18 mouse cellular contexts compared by ENCODE assay signal in the genomic region with DNA sequence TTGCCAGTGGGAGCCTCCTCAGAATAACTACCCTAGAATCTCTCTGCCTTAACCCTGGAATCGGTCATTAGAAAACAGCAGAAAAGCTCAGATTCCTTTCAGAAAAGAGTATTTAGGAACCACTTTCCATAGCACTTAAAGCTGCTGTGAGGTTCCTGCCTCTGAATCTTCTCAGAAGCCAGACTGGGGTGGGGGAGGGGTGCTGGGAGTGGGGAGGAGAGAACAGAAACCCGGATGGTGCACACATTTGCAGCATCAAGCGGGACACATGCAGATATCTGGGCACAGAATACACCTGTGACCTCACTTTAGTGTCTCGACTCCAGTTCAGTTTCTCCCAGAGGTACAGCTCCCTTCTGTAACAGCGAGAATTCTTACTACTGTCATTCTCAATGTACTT. TPM values are rescaled to one million over a fixed set of nuclear protein-coding genes. Genes with fewer than 3 reads are reported as not detected.
"Had no signal": no experiment of that assay in that cellular context is flagged by ENCODE, and none has a peak within 500 bp of the region (broad histone marks: within the 10 kb centered on the region; RNA-seq: fewer than 3 reads in every experiment).

No protein-coding gene starts in this region.

- ATAC-seq: liver, embryonic 12.5 days; liver, postnatal 0 days; lung, postnatal 0 days; midbrain, embryonic 13.5 days; midbrain, embryonic 15.5 days; midbrain, embryonic 16.5 days had no signal

- DNase-seq: left cerebral cortex, postnatal 4 days; liver; liver, embryonic 13.5 days; liver, postnatal 0 days; lung, adult 18-20 months; lung, adult 2 months; lung, embryonic 14.5 days; lung, postnatal 10 days; lung, postnatal 14 days; lung, postnatal 36 days; lung, postnatal 4 days; midbrain, embryonic 14.5 days had no signal

RNA-seq across cellular contexts. Expression of a gene that starts 23.1 kb away (rescaled TPM):
- polyA plus RNA-seq: macrophage had no signal
